Mouse (Mus musculus) CH12.LX (cell line): ENCODE data around the gene Tsku.

Experiments
- CTCF ChIP-seq, 2 experiments: IDR thresholded peaks in 1 of 2; conservative IDR thresholded peaks in 1 of 2; 2 replicates each; pipeline ENCODE4 v1.5.1; 2011 to 2012; ENCODE audit warnings: low read depth in 2 of 2, low read length in 2 of 2, improper control_type of control experiment in 1 of 2, inconsistent platforms in 1 of 2, mild to moderate bottlenecking in 1 of 2, moderate library complexity in 1 of 2
- EP300 ChIP-seq: IDR thresholded peaks from 2 replicates; pipeline ENCODE4 v1.6.1; 2011; ENCODE audit warnings: low read length, improper control_type of control experiment
- KAT2A ChIP-seq: IDR thresholded peaks from 2 replicates; pipeline ENCODE4 v1.6.1; 2012; ENCODE audit warnings: low read length, improper control_type of control experiment, inconsistent platforms; ENCODE audit not compliant: insufficient replicate concordance
- POLR2A ChIP-seq: IDR thresholded peaks from 2 replicates; pipeline ENCODE4 v1.6.1; 2011; ENCODE audit warnings: low read depth, mild to moderate bottlenecking, improper control_type of control experiment, low read length
- ZNF384 ChIP-seq: IDR thresholded peaks from 2 replicates; pipeline ENCODE4 v1.6.1; 2012; ENCODE audit warnings: low read depth, low read length, improper control_type of control experiment, inconsistent platforms

DNA sequence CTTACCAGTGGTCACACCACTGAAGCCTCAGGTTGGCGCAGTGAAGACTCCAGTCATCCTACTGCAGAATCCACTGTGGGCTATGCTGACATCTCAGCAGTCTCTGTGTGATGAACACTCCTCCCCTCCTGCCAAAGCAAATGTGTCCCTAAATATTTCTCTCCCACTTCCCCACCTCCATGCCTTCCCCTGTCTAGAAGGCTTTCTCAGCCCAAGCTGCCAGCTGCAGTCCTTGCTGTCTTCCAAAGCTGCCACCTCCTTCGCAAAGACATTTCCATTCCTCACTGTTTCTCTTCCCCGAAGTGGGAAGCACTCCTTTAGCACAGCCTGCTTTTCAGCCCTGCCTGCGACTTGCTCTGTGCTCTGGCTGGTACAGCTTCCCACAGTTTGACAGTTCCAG lies 10.0 kb upstream of the Tsku start:
- TF ChIP-seq KAT2A (no peak), CTCF (conservative IDR thresholded peaks at IDR 0.05 in 1 of 2, IDR thresholded peaks at IDR 0.05 in 1 of 2; ENCODE audit: low read depth in 2 of 2, low read length in 2 of 2) (no peak), EP300 (no peak), POLR2A (no peak), ZNF384 (no peak)
